Mouse (Mus musculus) limb, embryonic 11.5 days (tissue): ENCODE results near the gene Dnal1. TPM values are rescaled to one million over a fixed set of nuclear protein-coding genes. Genes with fewer than 3 reads are reported as not detected.

Experiments used
- ATAC-seq: fragments of 200-750 bp; cut with Nextera tagmentation; 2 replicates; pipeline ENCODE4 v1.8.0; 2017; ENCODE audit warnings: low read depth; ENCODE audit not compliant: insufficient number of reproducible peaks, low FRiP score, low TSS enrichment
- DNase-seq: peaks from one replicate; pipeline ENCODE4 v3.0.0-alpha.2; 2015; ENCODE audit warnings: low spot score
- H3K27ac ChIP-seq: fragments of 300-500 bp; sonication (generic); replicated peaks from 2 replicates; pipeline ENCODE4 v1.5.1; 2014; ENCODE audit warnings: low read depth, mild to moderate bottlenecking, low read length
- H3K27me3 ChIP-seq: fragments of 300-500 bp; sonication (generic); 2 replicates; pipeline ENCODE4 v1.6.1; 2014; ENCODE audit warnings: mild to moderate bottlenecking, low read length, mixed read lengths; ENCODE audit not compliant: control insufficient read depth, insufficient read depth
- H3K36me3 ChIP-seq: fragments of 300-500 bp; sonication (generic); 2 replicates; pipeline ENCODE4 v1.6.1; 2014; ENCODE audit warnings: mild to moderate bottlenecking, low read length, moderate library complexity, mixed read lengths; ENCODE audit not compliant: control insufficient read depth, insufficient read depth
- H3K4me1 ChIP-seq: fragments of 300-500 bp; sonication (generic); 2 replicates; pipeline ENCODE4 v1.6.1; 2014; ENCODE audit warnings: low read length, mixed read lengths; ENCODE audit not compliant: control insufficient read depth, insufficient read depth
- H3K4me2 ChIP-seq: fragments of 300-500 bp; sonication (generic); 2 replicates; pipeline ENCODE4 v1.6.1; 2014; ENCODE audit warnings: low read depth, mild to moderate bottlenecking, moderate library complexity; ENCODE audit not compliant: severe bottlenecking
- H3K4me3 ChIP-seq: fragments of 300-500 bp; sonication (generic); 2 replicates; pipeline ENCODE4 v1.5.1; 2014; ENCODE audit warnings: low read depth, low read length
- H3K9ac ChIP-seq: fragments of 300-500 bp; sonication (generic); 2 replicates; pipeline ENCODE4 v1.6.1; 2014; ENCODE audit warnings: mild to moderate bottlenecking, low read length
- H3K9me3 ChIP-seq: fragments of 300-500 bp; sonication (generic); 2 replicates; pipeline ENCODE4 v1.6.1; 2016; ENCODE audit warnings: low read length; ENCODE audit not compliant: control insufficient read depth
- WGBS: fragments of 180-500 bp; shearing (Covaris S2); extraction: QIAGEN DNeasy Blood & Tissue Kit; methylation state at CpG from one replicate; pipeline ENCODE4 v1.1.7; 2014; 5-methylcytosine and 5-hydroxymethylcytosine counted together
- polyA plus RNA-seq: library from polyadenylated mRNA; unstranded; fragments of >200 nt; fragmentation: Nextera tagmentation; extraction: Ambion mirVana; gene quantifications from 2 replicates; pipeline ENCODE4 v1.2.1, GENCODE M21; 2014

The Dnal1 gene
- polyA plus RNA-seq, 1 experiment from 2014 or later = 6.1 TPM

GRCm38 (mm10) chr12:84151911-84152310, 37.7 kb downstream of the Dnal1 start:
- Histone ChIP-seq H3K4me3 (no peak overlapping the region), H3K27me3 (no peaks in the 10 kb centered on the region), H3K4me1 (no peaks in the 10 kb centered on the region; the same call in 1 of the 2 replicates), H3K27ac (no peak overlapping the region), H3K9me3 (no peaks in the 10 kb centered on the region), H3K4me2 (no peak overlapping the region), H3K36me3 (peaks cover 7% of the 10 kb centered on the region), H3K9ac (no peak overlapping the region)
- ATAC-seq (no peak), DNase-seq (no peak)
- 90% methylated on average over 10 of the region's 10 CpGs for WGBS

GRCm38 (mm10) chr12:84152352-84153190, 38.4 kb downstream of the Dnal1 start:
- DNase-seq (no peak), ATAC-seq (0 out of 2 replicates have a peak, but pooled peaks have one; percentile 22)
- Histone ChIP-seq H3K27me3 (no peaks in the 10 kb centered on the region), H3K36me3 (peaks cover 7% of the 10 kb centered on the region), H3K4me2 (no peak overlapping the region), H3K9ac (no peak overlapping the region), H3K9me3 (no peaks in the 10 kb centered on the region), H3K4me1 (no peaks in the 10 kb centered on the region; the same call in 1 of the 2 replicates), H3K4me3 (no peak overlapping the region), H3K27ac (no peak overlapping the region)
- 56% methylated on average over 32 of the region's 32 CpGs for WGBS

GRCm38 (mm10) chr12:84153414-84153813, 39.2 kb downstream of the Dnal1 start:
- H3K4me2 ChIP-seq = no peak overlapping the region
- H3K36me3 ChIP-seq = peaks cover 14% of the 10 kb centered on the region
- H3K27ac ChIP-seq = no peak overlapping the region
- H3K4me3 ChIP-seq = no peak overlapping the region
- no peak for DNase-seq
- no peak overlapping the region for H3K9ac ChIP-seq
- H3K4me1 ChIP-seq = no peaks in the 10 kb centered on the region
- no peaks in the 10 kb centered on the region for H3K9me3 ChIP-seq
- H3K27me3 ChIP-seq = no peaks in the 10 kb centered on the region
- WGBS = 75% methylated on average over 6 of the region's 6 CpGs
- ATAC-seq = no peak

- H3K27ac ChIP-seq = no peak overlapping the region
- H3K27me3 ChIP-seq = no peaks in the 10 kb centered on the region
- DNase-seq = peak; percentile 18
- H3K4me1 ChIP-seq = no peaks in the 10 kb centered on the region
- 52% methylated on average over 11 of the region's 11 CpGs for WGBS
- peaks cover 26% of the 10 kb centered on the region for H3K36me3 ChIP-seq
- H3K9ac ChIP-seq = no peak overlapping the region
- no peak overlapping the region for H3K4me2 ChIP-seq
- no peak for ATAC-seq
- H3K4me3 ChIP-seq = no peak overlapping the region
- H3K9me3 ChIP-seq = no peaks in the 10 kb centered on the region
Observed at GRCm38 (mm10) chr12:84154786-84155522, 40.8 kb downstream of the Dnal1 start.

GRCm38 (mm10) chr12:84155523-84155871, 41.3 kb downstream of the Dnal1 start:
- H3K36me3 ChIP-seq = peaks cover 32% of the 10 kb centered on the region
- no peak overlapping the region for H3K27ac ChIP-seq
- no peak overlapping the region for H3K9ac ChIP-seq
- DNase-seq (no peak), ATAC-seq (no peak)
- H3K4me1 ChIP-seq = no peaks in the 10 kb centered on the region
- no peak overlapping the region for H3K4me2 ChIP-seq
- H3K4me3 ChIP-seq = no peak overlapping the region
- 85% methylated on average over 2 of the region's 2 CpGs for WGBS
- H3K27me3 ChIP-seq = no peaks in the 10 kb centered on the region
- H3K9me3 ChIP-seq = no peaks in the 10 kb centered on the region

GRCm38 (mm10) chr12:84156210-84156609, 42.0 kb downstream of the Dnal1 start:
- Histone ChIP-seq H3K27me3 (no peaks in the 10 kb centered on the region), H3K9me3 (no peaks in the 10 kb centered on the region), H3K4me1 (no peaks in the 10 kb centered on the region), H3K36me3 (peaks cover 35% of the 10 kb centered on the region), H3K27ac (no peak overlapping the region), H3K4me2 (no peak overlapping the region), H3K9ac (no peak overlapping the region), H3K4me3 (no peak overlapping the region)
- 91% methylated on average over 18 of the region's 18 CpGs for WGBS
- DNase-seq (no peak), ATAC-seq (no peak)

- no peak overlapping the region for H3K27ac ChIP-seq
- no peaks in the 10 kb centered on the region for H3K9me3 ChIP-seq
- no peak for DNase-seq
- H3K9ac ChIP-seq = no peak overlapping the region
- H3K27me3 ChIP-seq = no peaks in the 10 kb centered on the region
- no peak overlapping the region for H3K4me2 ChIP-seq
- peaks cover 38% of the 10 kb centered on the region for H3K36me3 ChIP-seq
- no peak for ATAC-seq
- H3K4me1 ChIP-seq = no peaks in the 10 kb centered on the region
- 91% methylated on average over 14 of the region's 14 CpGs for WGBS
- no peak overlapping the region for H3K4me3 ChIP-seq
Observed at GRCm38 (mm10) chr12:84158156-84158555, 44.0 kb downstream of the Dnal1 start.

- H3K9ac ChIP-seq = no peak overlapping the region
- H3K9me3 ChIP-seq = no peaks in the 10 kb centered on the region
- no peak overlapping the region for H3K4me3 ChIP-seq
- H3K36me3 ChIP-seq = peaks cover 31% of the 10 kb centered on the region
- H3K4me1 ChIP-seq = peaks cover 5% of the 10 kb centered on the region; the same call in 1 of the 2 replicates
- 95% methylated on average over 8 of the region's 8 CpGs for WGBS
- no peak overlapping the region for H3K4me2 ChIP-seq
- H3K27me3 ChIP-seq = no peaks in the 10 kb centered on the region
- DNase-seq (no peak), ATAC-seq (no peak)
- H3K27ac ChIP-seq = no peak overlapping the region
Observed at GRCm38 (mm10) chr12:84160491-84160890, 46.3 kb downstream of the Dnal1 start.
